Mouse (Mus musculus) kidney, postnatal 14 days (tissue): ENCODE data around the gene Fdx1l.

Experiments
- DNase-seq: peaks from one replicate; pipeline ENCODE4 v3.0.0; 2022; ENCODE audit warnings: mixed read lengths

The Fdx1l gene

GRCm38 (mm10) chr9:21073044-21073840 lies at the start of gene Fdx1l, which contains the start of gene Gm49373:
Gene Fdx1l (minus strand): TSS chr9:21073614.
Gene Gm49373 (minus strand): TSS chr9:21073096.
- peak; percentile 94 for DNase-seq

GRCm38 (mm10) chr9:21121483-21121882 lies 48.1 kb upstream of the Fdx1l start:
- peak; percentile 38 for DNase-seq

DNA sequence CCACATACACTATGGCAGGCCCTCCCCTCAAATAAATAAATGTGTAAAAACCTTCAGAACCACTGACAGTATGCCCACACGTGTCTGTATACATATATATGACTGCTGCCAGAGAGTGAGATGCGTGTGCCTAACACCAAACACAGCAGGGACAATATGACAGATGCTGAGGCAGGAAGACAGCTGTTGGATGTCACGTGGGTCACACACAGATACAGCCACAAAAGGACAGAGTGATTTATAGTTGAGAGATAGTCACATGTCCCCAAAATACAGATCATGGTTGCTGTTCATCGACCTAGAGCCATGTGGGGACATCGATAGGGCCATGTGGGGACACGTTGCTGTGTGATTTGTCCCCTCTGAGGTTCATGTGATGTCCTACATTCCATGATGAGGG lies 43.7 kb upstream of the Fdx1l start:
- DNase-seq: no peak

DNA sequence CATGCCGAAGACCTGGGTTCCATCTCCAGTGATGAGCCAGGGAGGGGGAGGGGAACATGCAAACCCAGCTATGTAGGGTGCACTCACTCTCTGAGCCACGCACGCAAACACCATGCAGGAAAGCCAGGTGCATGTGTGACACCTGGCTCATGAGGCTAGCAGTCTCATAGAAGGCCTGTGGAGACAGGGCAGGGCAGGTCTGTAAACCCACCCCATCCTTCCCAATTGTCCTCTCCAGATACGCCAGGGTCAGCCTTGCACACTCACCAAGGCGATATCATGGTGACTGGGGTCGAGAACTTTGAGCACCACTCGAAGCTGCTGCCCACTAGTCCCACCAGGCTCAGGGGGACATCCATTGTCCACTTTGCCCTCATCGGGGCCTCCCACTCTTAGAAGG lies 41.7 kb upstream of the Fdx1l start:
- DNase-seq: no peak

DNA sequence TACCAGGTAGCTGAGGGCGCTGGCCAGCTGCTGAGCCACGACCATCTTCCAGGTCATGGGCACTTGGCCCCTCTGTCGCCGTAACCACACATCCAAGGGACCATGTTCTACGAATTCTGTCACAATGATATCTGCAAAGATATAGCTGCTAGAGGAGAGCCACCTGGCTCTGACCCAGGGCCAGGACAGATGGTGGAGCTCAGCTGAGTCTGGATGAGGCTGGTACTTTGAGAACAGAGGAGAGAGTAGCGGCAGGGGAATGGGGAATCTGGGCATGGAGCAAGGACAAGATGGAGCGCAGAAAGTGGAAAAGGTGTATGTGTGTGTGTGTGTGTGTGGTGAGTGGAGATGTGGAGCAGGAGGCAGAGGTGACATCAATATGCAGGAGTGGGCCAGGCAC lies 40.8 kb upstream of the Fdx1l start:
- no peak for DNase-seq

DNA sequence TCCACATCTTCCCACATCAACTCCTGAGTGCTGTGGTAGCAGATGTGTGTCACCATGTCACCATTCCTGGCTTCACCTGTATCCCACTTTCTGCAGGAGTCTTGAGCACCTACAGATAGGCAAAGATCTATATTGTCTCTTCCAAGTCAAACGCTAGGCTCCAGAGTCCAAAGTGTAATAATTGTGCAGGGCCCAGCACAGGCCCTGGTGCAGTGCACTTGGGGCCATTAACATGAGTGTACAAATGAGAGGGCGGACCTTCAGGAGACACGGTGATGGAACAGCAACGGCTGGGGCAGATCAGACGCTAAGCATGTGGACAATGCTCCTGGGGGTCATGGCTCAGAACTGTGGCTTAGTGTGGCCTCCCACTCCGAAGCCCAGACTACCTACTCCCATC lies 40.3 kb upstream of the Fdx1l start:
- DNase-seq: no peak

GRCm38 (mm10) chr9:21107607-21108237 lies 34.3 kb upstream of the Fdx1l start:
- no peak for DNase-seq

DNA sequence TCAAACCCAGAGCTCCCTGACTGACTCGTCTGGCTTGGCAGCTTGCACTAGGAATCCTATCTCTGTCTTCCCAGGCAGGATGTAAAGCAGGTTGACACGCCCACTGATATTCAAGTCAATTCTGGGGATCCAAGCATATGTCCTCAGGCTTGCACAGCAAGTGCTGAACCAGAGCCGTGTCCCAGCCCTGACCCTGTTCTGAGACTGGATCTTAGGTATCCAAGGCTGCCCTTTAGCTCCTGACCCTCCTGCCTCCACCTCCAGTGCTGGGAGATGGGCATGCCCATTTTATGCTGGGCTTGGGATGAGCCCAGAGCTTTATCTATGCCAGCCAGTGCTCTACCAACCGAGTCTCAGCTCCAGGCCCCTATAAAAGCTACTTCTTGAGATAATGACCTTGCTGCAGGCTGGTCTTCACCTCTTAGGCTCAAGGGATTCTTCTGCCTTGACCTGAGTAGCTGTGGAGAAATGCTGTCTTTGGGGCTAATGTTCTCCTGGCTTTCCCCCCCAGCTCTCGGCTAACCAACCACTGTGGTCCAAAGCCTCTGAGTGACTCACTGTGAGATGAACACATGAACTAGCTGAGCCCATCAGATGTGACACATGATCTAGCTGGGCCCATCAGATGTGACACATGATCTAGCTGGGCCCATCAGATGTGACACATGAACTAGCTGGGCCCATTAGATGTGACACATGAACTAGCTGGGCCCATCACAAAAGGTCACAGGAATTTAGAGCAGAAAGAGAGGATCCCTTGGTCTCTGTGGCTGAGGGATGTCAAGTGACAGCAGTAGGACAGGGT lies 32.5 kb upstream of the Fdx1l start:
- no peak for DNase-seq

DNA sequence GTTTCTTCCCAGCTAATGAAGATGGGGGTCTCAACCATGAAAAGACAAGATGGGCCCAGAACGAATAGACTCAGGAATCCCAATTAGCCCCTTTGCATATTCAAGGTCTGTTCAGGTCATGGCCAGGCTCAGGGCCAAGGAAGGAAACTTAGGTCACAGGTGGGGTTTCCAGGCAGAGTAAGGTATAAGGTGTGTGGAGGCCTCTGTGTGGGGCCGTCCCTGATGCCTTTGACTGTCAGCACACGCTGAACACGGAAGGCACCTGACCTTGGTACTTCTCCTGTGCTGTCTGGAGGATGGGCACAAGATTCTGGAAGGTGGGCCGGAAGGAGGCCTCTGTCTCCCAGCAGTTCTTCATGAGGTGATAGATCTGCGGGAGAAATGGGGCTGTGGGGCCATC lies 31.4 kb upstream of the Fdx1l start:
- no peak for DNase-seq

GRCm38 (mm10) chr9:21102076-21102475 lies 28.7 kb upstream of the Fdx1l start:
- DNase-seq: peak; percentile 15

DNA sequence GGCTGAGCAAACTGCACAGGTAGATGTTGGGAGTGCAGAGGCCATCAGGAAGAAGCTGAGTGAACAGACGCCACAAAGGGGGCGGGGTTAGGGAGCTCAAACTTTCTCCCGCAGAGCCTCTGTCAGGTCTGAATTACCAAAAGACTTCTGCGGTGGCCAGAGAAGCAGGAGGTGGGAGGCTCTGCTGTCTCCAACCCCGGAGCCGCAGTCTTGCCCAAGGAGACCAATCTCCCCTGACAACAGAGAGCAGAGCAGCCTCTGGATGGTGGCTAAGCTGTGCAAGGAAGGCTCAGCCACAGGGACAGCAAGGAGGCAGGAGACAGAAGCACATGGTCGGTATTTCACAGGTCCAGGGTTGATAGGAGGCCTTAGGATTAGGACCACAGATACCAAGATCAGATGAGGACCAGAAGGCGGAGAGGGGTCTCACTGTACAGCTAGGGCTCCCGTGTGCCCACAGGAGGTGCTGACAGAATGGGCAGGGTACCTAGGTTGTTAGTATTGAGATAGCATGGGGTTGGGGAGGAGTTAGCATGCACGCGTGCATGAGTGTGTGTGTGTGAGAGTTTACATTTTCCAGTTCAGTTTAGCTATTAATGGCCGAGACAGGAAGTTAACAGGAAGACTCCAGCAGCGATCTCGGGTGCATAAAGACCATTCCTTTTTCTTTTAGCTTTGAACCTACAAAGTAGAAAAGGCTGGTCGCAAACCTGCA lies 27.2 kb upstream of the Fdx1l start:
- no peak for DNase-seq

- no peak for DNase-seq
These were observed 24.4 kb upstream of the Fdx1l start for GRCm38 (mm10) chr9:21097793-21098192.

GRCm38 (mm10) chr9:21095958-21096357 lies 22.5 kb upstream of the Fdx1l start:
- no peak for DNase-seq

GRCm38 (mm10) chr9:21093423-21093822 lies 20.0 kb upstream of the Fdx1l start:
- DNase-seq: no peak

GRCm38 (mm10) chr9:21091707-21092320 lies 18.4 kb upstream of the Fdx1l start, which contains the start of the genes Gm38431 and Raver1:
Gene Gm38431 (minus strand): TSS chr9:21091997.
Gene Raver1 (minus strand): TSS chr9:21092008.
- peak; percentile 99 for DNase-seq

DNA sequence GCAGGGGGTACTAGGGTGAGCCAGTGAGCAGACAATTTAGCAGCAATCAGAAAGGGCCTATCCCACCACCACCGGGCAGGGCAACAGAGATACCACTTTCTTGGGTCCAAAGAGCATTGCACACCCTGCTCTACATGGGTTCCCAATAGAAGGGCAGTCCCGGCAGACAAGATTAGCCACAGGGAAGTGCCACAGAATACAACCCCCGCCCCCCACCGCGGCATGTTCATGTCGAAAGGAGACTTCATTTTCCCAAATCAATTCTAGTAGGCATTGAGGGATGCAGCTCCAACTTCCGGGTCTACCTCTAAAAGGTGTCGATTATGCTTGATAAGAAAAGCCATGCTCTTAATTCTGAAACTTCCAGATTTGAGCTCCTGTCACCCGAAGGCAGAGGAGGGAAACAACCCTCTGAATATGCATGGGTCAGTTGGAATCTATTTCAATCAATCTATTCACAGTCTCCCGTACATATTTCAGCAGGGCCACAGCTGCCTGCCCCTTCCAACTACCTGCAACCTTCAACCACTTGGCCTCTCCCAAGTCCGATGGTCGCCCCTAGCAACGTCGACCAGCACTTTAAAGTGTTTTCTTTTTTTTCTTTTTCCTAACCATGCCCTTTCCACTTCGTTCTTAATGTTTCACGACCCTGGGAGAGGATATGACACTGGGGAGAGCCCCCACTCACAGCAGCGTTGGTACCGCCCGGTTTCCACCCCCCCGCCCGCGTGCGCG lies 17.7 kb upstream of the Fdx1l start:
- no peak for DNase-seq

DNA sequence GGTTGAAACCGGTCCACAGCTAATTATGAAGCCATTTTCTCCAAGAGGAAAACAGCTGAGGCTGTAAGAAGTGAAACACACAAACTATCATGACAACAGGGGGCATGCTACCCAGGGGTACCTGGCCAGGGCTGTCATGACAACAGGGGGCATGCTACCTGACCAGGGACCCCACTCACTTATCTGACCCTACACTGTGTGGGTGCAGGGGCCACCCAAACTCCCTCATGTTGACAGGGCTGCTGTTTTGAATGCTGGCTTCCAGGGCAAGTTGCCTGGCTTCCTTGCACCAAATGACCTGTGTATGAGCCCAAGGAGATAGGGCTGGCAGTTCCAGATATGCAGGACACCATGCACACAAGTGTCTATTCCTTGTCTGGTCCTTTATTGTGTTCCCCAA lies 17.1 kb upstream of the Fdx1l start:
- no peak for DNase-seq

GRCm38 (mm10) chr9:21083324-21083723 lies 9.9 kb upstream of the Fdx1l start:
- no peak for DNase-seq

DNA sequence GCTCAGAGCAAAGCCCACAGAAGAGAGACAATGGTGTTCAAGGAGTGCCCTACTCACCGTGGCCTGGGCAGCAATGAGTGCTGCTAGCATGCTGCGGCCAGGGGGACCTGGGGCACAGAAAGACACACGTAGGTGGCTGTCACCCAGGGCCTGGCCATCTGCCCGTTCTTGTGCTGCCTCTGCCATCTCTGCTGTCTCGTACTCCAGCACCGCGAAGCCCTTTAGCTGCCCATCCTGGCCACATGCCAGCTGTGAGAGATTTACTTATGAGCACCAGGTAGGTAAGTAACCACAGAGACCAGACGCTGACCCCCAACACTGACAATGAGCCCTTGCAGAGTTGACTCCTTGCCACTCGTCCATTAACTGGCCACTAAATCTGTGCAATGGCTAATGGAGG lies 7.7 kb upstream of the Fdx1l start:
- no peak for DNase-seq

DNA sequence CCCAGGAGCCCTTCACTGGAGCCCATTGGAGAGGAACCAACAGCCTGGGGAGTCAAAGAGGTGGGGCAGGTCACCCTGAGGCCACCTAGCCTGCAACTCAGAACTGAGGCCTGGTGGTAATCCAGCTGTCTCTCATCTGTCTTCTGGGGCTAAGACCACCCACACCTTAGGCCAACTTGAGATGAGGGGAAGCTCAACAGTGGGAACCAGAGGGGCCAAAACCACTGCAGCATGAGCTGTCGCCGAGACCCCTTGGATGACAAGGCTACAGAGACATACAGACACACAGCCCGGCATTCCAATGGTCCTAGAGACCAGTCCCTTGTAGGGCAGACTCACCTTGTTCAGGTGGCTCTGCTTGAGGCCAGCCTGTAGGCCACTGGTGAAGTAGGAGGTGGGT lies 2.2 kb upstream of the Fdx1l start:
- no peak for DNase-seq

- DNase-seq: no peak
These were observed 759 bp upstream of the Fdx1l start for GRCm38 (mm10) chr9:21074173-21074572.

GRCm38 (mm10) chr9:21072641-21073040 lies 773 bp downstream of the Fdx1l start:
- no peak for DNase-seq
